Mouse (Mus musculus): ENCODE results near the gene Ttc38. TPM values are rescaled to one million over a fixed set of nuclear protein-coding genes. Genes with fewer than 3 reads are reported as not detected.
A peak's percentile ranks its signal among the peaks of the same experiment; 100 is the strongest.

Gene Ttc38
- polyA plus RNA-seq, 1 experiment from 2014 or later = 7.4 TPM

DNA sequence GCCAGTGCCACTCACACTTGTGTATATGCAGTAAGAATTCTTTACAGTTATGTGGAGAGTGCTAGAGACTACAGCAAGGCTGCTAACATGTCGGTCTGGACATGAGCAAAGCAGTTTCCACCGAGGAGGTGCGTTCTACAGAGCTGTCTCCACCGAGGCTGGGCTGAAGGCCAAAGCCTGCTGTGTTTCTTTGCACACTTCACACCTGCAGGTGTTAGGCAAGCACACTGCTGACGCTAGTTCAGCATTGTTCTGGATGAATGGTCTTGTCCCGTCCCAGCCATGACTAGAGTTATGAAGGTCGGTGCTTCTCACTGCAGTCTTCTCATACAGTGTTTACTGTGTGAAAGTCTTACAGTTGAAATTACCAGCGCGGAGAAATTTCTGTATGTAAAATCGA, 59.9 kb downstream of the Ttc38 start:
- Histone ChIP-seq H3K4me3 (ENCODE audit: low read depth, low read length) (no peak overlapping the region), H3K36me3 (ENCODE audit: control insufficient read depth, insufficient read depth, low read length) (peaks cover 22% of the 10 kb centered on the region)

DNA sequence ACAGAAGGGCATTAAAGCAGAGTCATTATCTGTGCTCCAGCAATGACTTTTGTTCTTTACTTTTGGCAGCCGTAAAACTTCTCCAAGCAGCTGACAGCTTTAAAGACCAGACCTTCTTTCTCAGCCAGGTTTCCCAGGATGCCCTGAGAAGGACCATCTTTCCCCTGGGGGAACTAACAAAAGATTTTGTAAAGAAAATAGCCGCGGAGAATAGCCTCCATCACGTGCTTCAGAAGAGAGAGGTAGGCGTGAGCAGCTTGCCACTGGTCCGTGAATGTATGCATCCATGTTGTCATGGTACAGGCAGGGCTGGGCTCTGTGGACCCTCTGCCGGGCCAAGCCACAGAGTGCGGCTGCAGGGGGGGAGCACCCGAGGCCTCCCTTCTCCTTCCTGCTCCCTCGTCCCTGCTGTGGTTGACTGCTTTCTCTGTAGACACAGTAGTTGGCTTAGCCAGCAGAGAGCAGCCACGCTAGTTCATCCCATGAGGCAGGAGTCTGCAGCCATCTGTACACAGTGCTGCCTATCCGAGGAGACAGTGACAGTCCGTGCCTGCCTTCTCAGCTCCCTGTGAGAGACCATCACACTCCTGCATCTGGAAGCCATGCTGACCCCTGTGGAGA, 60.5 kb downstream of the Ttc38 start:
- H3K27ac ChIP-seq (ENCODE audit: low read depth, low read length) = no peak overlapping the region
- H3K4me3 ChIP-seq (ENCODE audit: low read depth, low read length) = no peak overlapping the region
- H3K4me2 ChIP-seq = no peak overlapping the region
- H3K36me3 ChIP-seq (ENCODE audit: control insufficient read depth, insufficient read depth, low read length) = peaks cover 26% of the 10 kb centered on the region
- no peaks in the 10 kb centered on the region for H3K27me3 ChIP-seq (replicated peaks; ENCODE audit: control insufficient read depth, insufficient read depth, low read length)
- no peak overlapping the region for H3K9ac ChIP-seq (ENCODE audit: low read depth, low read length)
- ATAC-seq (replicated peaks; ENCODE audit: low FRiP score) = no peak
- WGBS = 88% methylated on average over 13 of the region's 13 CpGs
- DNase-seq (ENCODE audit: low spot score) = no peak
- H3K4me1 ChIP-seq (replicated peaks; ENCODE audit: control insufficient read depth, insufficient read depth, low read length) = no peaks in the 10 kb centered on the region
- no peaks in the 10 kb centered on the region for H3K9me3 ChIP-seq (ENCODE audit: control insufficient read depth, low read length)

More for the DNA sequence above, 59.9 kb downstream of the Ttc38 start:
- ATAC-seq (replicated peaks; ENCODE audit: low FRiP score) = no peak
- no peaks in the 10 kb centered on the region for H3K27me3 ChIP-seq (replicated peaks; ENCODE audit: control insufficient read depth, insufficient read depth, low read length)
- no peaks in the 10 kb centered on the region for H3K9me3 ChIP-seq (ENCODE audit: control insufficient read depth, low read length)
- WGBS = 88% methylated on average over 10 of the region's 10 CpGs
- H3K4me1 ChIP-seq (replicated peaks; ENCODE audit: control insufficient read depth, insufficient read depth, low read length) = no peaks in the 10 kb centered on the region
- H3K27ac ChIP-seq (ENCODE audit: low read depth, low read length) = no peak overlapping the region
- no peak overlapping the region for H3K4me2 ChIP-seq
- no peak overlapping the region for H3K9ac ChIP-seq (ENCODE audit: low read depth, low read length)
- no peak for DNase-seq (ENCODE audit: low spot score)

DNA sequence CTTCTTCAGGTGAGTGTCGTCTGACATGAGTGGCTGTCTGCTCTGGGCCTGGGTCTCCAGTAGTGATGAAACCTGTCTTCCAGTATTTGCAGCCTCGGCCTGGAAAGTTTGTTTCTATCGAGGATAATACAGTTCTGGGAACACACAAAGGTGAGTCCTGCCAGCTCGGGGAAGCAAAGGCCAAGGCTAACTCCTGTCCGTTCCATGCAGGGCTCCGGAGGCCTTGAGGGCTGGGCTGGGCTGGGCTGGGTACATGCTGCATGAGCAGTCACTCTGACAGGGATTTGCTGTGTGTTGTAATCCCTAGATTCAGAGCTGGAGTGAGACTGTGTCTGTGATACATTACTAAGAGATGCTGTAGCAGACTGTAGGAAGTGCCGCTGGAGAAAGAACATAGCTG, 61.8 kb downstream of the Ttc38 start:
- DNase-seq (ENCODE audit: low spot score) = no peak
- H3K36me3 ChIP-seq (ENCODE audit: control insufficient read depth, insufficient read depth, low read length) = peaks cover 32% of the 10 kb centered on the region
- no peak for ATAC-seq (replicated peaks; ENCODE audit: low FRiP score)

DNA sequence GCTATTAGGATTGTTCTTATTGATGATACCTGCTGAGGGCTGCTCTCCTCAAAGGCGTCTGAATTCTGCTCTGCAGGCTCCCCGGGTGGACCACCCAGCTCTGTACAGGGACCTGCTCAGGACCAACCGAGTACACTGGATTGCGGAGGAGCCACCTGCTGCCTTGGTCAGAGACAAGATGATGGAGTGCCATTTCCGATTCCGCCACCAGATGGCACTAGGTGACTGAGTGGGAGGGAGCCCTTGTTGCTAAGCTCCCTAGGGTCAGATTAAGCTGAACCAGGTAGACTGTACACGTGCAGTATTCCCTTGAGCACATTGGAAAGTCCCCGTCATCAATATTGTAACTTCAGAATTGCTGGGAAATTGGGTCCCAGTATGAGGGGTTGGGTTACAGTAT, 64.2 kb downstream of the Ttc38 start:
- H3K4me3 ChIP-seq (ENCODE audit: low read depth, low read length) = no peak overlapping the region
- no peak overlapping the region for H3K4me2 ChIP-seq
- H3K27ac ChIP-seq (ENCODE audit: low read depth, low read length) = no peak overlapping the region
- 28% methylated on average over 8 of the region's 8 CpGs for WGBS
- peak; percentile 30; the same call in 1 of the 2 replicates for ATAC-seq (replicated peaks; ENCODE audit: low FRiP score)
- peak; percentile 76 for DNase-seq (ENCODE audit: low spot score)
- H3K9ac ChIP-seq (ENCODE audit: low read depth, low read length) = no peak overlapping the region
- no peaks in the 10 kb centered on the region for H3K9me3 ChIP-seq (ENCODE audit: control insufficient read depth, low read length)
- H3K36me3 ChIP-seq (ENCODE audit: control insufficient read depth, insufficient read depth, low read length) = peaks cover 34% of the 10 kb centered on the region
- H3K27me3 ChIP-seq (replicated peaks; ENCODE audit: control insufficient read depth, insufficient read depth, low read length) = no peaks in the 10 kb centered on the region
- H3K4me1 ChIP-seq (replicated peaks; ENCODE audit: control insufficient read depth, insufficient read depth, low read length) = no peaks in the 10 kb centered on the region

More for the DNA sequence above, 61.8 kb downstream of the Ttc38 start:
- Histone ChIP-seq H3K27ac (ENCODE audit: low read depth, low read length) (no peak overlapping the region), H3K4me3 (ENCODE audit: low read depth, low read length) (no peak overlapping the region), H3K4me2 (no peak overlapping the region), H3K9me3 (ENCODE audit: control insufficient read depth, low read length) (no peaks in the 10 kb centered on the region), H3K9ac (ENCODE audit: low read depth, low read length) (no peak overlapping the region), H3K4me1 (replicated peaks; ENCODE audit: control insufficient read depth, insufficient read depth, low read length) (no peaks in the 10 kb centered on the region), H3K27me3 (replicated peaks; ENCODE audit: control insufficient read depth, insufficient read depth, low read length) (no peaks in the 10 kb centered on the region)
- WGBS = 90% methylated on average over 7 of the region's 7 CpGs

DNA sequence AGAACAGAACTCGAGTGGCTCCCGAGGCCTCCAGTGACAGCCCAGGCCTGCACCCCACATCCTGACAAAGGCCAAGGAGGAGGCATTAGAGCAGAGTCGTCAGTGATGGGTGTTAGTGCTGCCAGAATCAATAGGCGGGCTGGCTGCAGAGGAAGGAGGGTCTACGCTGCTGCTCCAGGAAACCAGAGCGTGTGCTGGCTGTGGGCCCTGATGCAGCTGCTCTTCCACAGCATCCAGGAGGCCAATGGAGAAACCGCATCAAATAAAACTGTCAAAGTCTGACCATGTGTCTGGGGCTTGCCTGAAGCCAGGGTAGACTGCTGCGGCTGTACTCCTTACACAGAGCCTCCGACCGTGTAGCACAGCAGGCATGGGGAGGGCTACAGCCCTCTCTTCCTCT, 65.0 kb downstream of the Ttc38 start:
- no peak for DNase-seq (ENCODE audit: low spot score)
- Histone ChIP-seq H3K9me3 (ENCODE audit: control insufficient read depth, low read length) (no peaks in the 10 kb centered on the region), H3K27ac (ENCODE audit: low read depth, low read length) (no peak overlapping the region), H3K9ac (ENCODE audit: low read depth, low read length) (no peak overlapping the region), H3K27me3 (replicated peaks; ENCODE audit: control insufficient read depth, insufficient read depth, low read length) (no peaks in the 10 kb centered on the region), H3K4me3 (ENCODE audit: low read depth, low read length) (no peak overlapping the region), H3K4me1 (replicated peaks; ENCODE audit: control insufficient read depth, insufficient read depth, low read length) (no peaks in the 10 kb centered on the region), H3K4me2 (no peak overlapping the region), H3K36me3 (ENCODE audit: control insufficient read depth, insufficient read depth, low read length) (peaks cover 34% of the 10 kb centered on the region)
- no peak for ATAC-seq (replicated peaks; ENCODE audit: low FRiP score)
- 85% methylated on average over 10 of the region's 10 CpGs for WGBS

DNA sequence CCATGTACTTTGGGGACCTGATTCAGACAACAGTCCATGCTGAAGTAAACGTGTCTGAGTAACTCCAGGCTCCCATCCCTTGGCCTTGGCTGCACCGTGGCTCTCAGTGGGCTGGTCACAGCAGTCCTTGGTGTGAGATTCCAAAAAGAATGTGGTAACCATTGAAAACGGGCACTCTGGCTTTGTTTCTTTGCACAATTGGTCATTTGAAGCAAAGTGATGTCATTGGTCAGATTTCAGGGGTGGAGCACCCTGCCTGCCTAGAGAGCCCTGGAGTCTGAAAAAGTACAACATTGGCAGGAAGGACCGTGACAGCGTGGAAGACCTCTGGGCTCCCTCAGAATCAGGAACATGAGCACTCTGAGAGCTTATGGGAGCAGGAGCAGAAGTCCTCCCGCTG, 67.3 kb downstream of the Ttc38 start:
- Histone ChIP-seq H3K4me3 (ENCODE audit: low read depth, low read length) (no peak overlapping the region), H3K27ac (ENCODE audit: low read depth, low read length) (no peak overlapping the region), H3K36me3 (ENCODE audit: control insufficient read depth, insufficient read depth, low read length) (peaks cover 22% of the 10 kb centered on the region; the same call in 1 of the 2 replicates), H3K9ac (ENCODE audit: low read depth, low read length) (no peak overlapping the region), H3K4me1 (replicated peaks; ENCODE audit: control insufficient read depth, insufficient read depth, low read length) (0 out of 2 replicates have a peak, but pooled peaks cover 4% of the 10 kb centered on the region), H3K27me3 (replicated peaks; ENCODE audit: control insufficient read depth, insufficient read depth, low read length) (peaks cover 3% of the 10 kb centered on the region; the same call in 1 of the 2 replicates), H3K9me3 (ENCODE audit: control insufficient read depth, low read length) (no peaks in the 10 kb centered on the region), H3K4me2 (no peak overlapping the region)
- DNase-seq (ENCODE audit: low spot score) = no peak
- 84% methylated on average over 6 of the region's 6 CpGs for WGBS
- no peak for ATAC-seq (replicated peaks; ENCODE audit: low FRiP score)

DNA sequence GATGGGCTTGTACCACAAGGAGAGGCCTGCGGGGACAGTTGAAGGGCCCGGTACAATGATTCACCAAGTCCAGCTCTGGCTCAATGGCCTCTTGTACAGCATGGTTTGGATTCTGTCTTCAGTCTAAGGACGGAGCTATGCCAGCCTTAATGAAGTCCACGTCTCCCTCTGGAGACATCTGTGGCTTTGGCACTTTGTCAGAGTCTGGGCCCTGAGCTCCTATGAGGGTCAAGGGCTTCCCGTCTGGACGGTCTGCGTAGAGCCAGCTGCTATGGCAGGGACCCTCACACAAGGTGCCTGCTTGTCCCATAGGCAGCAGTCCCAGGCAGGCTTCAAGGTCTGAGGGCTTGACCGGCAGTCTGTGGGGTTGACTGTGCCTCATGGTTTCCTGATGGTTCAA, 68.2 kb downstream of the Ttc38 start:
- DNase-seq (ENCODE audit: low spot score) (no peak), ATAC-seq (replicated peaks; ENCODE audit: low FRiP score) (no peak)
- H3K4me3 ChIP-seq (ENCODE audit: low read depth, low read length) = no peak overlapping the region
- H3K9me3 ChIP-seq (ENCODE audit: control insufficient read depth, low read length) = no peaks in the 10 kb centered on the region
- 87% methylated on average over 8 of the region's 8 CpGs for WGBS
- H3K27me3 ChIP-seq (replicated peaks; ENCODE audit: control insufficient read depth, insufficient read depth, low read length) = peaks cover 3% of the 10 kb centered on the region; the same call in 1 of the 2 replicates
- H3K9ac ChIP-seq (ENCODE audit: low read depth, low read length) = no peak overlapping the region
- H3K4me2 ChIP-seq = no peak overlapping the region
- 0 out of 2 replicates have a peak, but pooled peaks cover 4% of the 10 kb centered on the region for H3K4me1 ChIP-seq (replicated peaks; ENCODE audit: control insufficient read depth, insufficient read depth, low read length)
- H3K36me3 ChIP-seq (ENCODE audit: control insufficient read depth, insufficient read depth, low read length) = peaks cover 14% of the 10 kb centered on the region; the same call in 1 of the 2 replicates
- H3K27ac ChIP-seq (ENCODE audit: low read depth, low read length) = no peak overlapping the region

DNA sequence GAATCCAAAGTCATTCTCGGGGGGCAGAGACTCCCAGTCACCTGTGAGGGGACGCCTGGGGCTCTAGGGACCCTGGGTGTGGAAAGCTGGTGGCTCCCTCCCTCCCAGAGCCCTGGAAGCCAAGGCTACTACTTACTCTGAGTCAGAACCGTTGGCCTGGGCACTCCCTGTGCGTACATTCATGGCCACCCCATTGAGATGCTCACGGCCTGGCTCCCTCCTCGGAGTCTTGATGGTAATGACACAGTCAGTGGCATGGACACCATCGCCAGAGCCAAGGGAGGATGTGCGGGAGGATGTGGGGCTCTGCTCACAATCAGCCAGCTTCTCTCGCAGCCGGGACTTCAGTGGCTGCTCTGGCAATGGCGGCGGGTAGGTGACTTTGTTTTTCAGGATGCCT, 68.7 kb downstream of the Ttc38 start:
- DNase-seq (ENCODE audit: low spot score) (no peak), ATAC-seq (replicated peaks; ENCODE audit: low FRiP score) (no peak)
- H3K4me1 ChIP-seq (replicated peaks; ENCODE audit: control insufficient read depth, insufficient read depth, low read length) = 0 out of 2 replicates have a peak, but pooled peaks cover 4% of the 10 kb centered on the region
- WGBS = 77% methylated on average over 12 of the region's 12 CpGs
- H3K4me3 ChIP-seq (ENCODE audit: low read depth, low read length) = no peak overlapping the region
- H3K27ac ChIP-seq (ENCODE audit: low read depth, low read length) = no peak overlapping the region
- no peak overlapping the region for H3K4me2 ChIP-seq
- no peak overlapping the region for H3K9ac ChIP-seq (ENCODE audit: low read depth, low read length)
- peaks cover 13% of the 10 kb centered on the region; the same call in 1 of the 2 replicates for H3K36me3 ChIP-seq (ENCODE audit: control insufficient read depth, insufficient read depth, low read length)
- H3K27me3 ChIP-seq (replicated peaks; ENCODE audit: control insufficient read depth, insufficient read depth, low read length) = peaks cover 3% of the 10 kb centered on the region; the same call in 1 of the 2 replicates
- H3K9me3 ChIP-seq (ENCODE audit: control insufficient read depth, low read length) = no peaks in the 10 kb centered on the region

DNA sequence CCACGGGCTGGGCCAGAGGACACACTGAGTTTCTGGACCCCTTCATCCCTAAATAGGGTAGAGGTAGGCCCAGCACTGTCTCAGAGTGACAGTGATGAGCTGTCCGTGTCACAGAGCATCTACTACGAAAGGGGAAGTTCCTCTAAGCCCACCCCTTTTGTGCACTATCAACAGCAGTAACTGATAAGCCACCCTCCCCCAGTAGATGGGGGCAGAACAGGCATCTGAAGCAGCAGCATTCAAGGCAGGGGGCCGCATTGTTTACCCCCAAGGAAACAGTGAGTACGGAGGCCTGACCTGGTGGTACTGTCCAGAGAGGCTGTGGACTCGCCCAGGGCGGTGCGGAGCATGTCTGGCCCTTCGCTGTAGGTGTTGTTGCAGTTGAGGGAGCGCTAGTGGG, 70.4 kb downstream of the Ttc38 start:
- Histone ChIP-seq H3K27ac (ENCODE audit: low read depth, low read length) (no peak overlapping the region), H3K4me3 (ENCODE audit: low read depth, low read length) (no peak overlapping the region), H3K4me1 (replicated peaks; ENCODE audit: control insufficient read depth, insufficient read depth, low read length) (0 out of 2 replicates have a peak, but pooled peaks cover 4% of the 10 kb centered on the region), H3K36me3 (ENCODE audit: control insufficient read depth, insufficient read depth, low read length) (peaks cover 7% of the 10 kb centered on the region; the same call in 1 of the 2 replicates), H3K4me2 (no peak overlapping the region), H3K9me3 (ENCODE audit: control insufficient read depth, low read length) (no peaks in the 10 kb centered on the region), H3K27me3 (replicated peaks; ENCODE audit: control insufficient read depth, insufficient read depth, low read length) (peaks cover 3% of the 10 kb centered on the region; the same call in 1 of the 2 replicates), H3K9ac (ENCODE audit: low read depth, low read length) (no peak overlapping the region)
- ATAC-seq (replicated peaks; ENCODE audit: low FRiP score) = no peak
- WGBS = 49% methylated on average over 10 of the region's 10 CpGs
- no peak for DNase-seq (ENCODE audit: low spot score)
